Mouse (Mus musculus) kidney, postnatal 25 days (tissue): ENCODE measurements at regions not wholly inside any gene's neighbourhood (a gene's known extent, or its start where the extent isn't known, plus 50 kb on each side); places are given as distances from the start of the nearest gene placed in this dataset.
"Not testable (repeated sequence)": the region's sequence is repeated elsewhere in the genome, so short reads cannot be mapped to it uniquely, and the experiment has no call there.

Experiments
- DNase-seq, 2 experiments: peaks; one replicate each; pipeline ENCODE4 v3.0.0; 2021; ENCODE audit warnings: mixed read lengths in 2 of 2

DNA sequence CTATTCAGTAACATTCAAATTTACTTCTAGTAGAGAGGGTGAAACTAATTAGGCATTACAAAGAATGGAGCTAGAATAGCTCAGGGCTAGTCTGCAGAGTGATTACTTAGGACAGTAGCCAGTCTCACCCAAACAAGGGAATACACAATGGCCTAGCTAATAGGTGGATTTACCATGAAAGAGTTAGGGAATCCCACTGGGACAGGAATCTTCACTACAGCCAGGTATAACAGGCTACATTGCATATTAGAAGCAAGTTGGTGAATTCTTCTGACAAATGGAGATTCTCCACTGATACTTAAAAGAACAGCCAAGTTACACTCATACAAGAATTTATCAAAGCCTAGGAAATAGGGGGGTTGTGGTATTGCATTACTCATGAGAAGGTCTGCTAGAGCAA is 670.2 kb upstream of the Chrm3 start:
- not testable (repeated sequence) for DNase-seq

DNA sequence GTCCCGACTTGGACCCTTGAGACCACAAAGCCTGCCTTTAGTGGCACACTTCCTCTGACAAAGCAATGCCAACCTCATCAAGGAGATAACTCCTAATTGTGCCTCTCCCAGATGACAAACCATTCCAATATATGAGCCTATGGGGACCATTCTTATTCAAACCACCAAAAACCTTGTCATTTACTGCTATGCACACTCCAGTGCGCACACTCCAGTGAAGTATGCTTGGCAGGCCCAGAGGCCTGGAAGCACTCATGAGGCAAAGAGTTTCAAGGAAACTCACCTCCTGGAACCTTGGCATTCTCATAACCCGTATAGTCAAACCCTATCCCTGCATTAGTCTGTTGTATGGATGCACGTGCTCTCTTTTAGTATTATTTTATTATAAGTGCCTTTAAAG is 669.7 kb upstream of the Chrm3 start:
- DNase-seq: no peak

DNA sequence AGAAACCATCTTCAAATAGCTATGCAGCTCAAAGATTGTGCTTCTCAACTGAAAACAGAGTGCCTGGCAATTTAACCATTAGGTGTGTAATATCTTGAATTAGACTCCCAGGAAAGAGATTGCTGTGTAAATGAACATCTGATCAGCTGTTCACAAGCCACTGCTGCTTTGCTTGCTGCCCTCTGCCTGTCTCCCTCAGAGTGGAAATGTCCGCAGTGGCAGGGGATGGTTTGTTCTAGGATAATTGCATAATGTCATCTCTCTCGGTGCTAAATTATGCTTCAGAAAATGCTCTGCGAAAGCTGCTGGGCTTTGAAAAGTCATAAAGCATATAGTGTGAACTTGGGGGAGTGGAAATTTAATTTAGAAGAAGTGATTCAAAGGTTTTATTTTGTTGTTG is 665.3 kb upstream of the Chrm3 start:
- DNase-seq: no peak

DNA sequence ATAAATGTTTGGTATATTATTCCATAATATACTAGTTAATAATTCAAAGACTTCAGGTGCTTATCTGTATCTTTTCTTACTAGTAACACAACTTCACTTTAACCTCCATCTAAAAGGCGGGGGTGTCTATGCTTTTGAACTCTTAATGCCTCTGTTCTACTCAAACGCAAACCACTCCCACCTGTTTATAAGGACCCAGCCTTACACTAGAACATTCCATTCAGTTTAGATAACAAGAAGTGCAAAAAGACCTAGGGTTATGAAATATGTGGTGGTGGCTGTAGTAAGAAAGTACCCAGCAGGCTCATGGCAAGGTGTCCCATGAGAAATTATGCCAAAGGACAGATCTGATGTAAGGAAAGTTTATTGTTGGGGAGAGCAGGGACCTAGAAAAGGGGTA is 663.8 kb upstream of the Chrm3 start:
- no peak for DNase-seq

- DNase-seq: no peak
Measured at GRCm38 (mm10) chr13:11017584-11017983, 656.9 kb upstream of the Chrm3 start.

DNA sequence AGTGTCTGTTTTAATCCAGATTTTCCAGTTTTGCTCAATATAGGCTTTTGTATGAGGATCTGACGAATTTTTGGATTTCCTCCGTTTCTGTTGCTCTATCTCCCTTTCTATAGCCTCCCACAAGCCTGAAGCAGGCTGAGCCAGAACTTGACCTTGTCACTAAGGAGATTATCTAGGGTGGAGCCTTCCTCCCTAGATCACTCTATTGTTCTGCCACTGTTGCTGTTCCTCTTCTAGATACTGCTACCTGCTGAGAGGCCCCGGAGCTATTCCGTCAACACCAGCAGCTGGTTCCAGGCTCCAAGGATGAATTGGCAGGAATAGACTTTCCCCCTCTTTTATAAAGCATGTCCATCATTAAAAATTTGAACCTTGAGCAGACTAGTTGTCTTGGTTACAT is 644.7 kb upstream of the Chrm3 start:
- no peak for DNase-seq

DNA sequence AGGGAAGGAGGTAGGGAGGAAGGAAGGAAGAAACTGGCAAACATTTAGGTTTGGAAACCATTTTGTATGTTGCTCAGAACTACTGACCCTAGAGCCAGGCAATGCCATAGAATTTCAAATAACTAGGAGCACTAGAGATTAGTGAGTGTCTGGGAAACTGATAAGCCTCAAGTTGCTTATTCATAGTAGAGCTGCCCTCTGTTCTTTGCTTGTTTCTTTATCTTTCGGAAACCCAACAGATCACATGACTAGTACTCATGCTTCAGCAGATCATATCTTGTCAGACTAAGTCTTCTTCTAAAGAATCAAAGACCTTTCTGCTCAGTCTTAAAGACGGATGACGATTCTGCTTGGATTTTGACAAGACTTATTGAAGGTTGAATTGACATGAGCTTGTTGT is 630.5 kb upstream of the Chrm3 start:
- DNase-seq: no peak

DNA sequence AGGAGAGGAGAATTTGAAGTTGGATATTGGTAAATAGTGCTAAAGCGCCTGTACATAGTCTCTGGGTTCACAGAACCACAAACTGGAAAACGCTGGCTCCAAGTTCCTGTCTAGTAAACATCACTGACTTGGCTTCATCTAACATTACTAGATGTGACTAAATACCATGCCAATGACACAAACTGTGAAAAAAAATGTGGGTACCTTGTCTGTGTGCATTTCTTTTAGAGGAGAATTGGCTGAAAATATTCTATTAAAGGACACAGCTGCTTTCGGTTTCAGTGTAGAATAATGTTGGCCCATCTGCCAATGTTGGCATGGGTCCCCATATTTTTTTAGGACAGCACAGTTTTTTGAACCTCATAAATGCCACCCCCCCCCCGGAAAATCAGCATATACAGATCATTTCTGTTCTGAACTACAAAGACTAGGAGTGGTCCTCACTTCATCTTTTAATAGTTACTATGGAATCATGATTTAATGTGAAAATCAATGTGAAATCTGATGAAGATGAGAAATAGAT is 629.9 kb upstream of the Chrm3 start:
- no peak for DNase-seq

DNA sequence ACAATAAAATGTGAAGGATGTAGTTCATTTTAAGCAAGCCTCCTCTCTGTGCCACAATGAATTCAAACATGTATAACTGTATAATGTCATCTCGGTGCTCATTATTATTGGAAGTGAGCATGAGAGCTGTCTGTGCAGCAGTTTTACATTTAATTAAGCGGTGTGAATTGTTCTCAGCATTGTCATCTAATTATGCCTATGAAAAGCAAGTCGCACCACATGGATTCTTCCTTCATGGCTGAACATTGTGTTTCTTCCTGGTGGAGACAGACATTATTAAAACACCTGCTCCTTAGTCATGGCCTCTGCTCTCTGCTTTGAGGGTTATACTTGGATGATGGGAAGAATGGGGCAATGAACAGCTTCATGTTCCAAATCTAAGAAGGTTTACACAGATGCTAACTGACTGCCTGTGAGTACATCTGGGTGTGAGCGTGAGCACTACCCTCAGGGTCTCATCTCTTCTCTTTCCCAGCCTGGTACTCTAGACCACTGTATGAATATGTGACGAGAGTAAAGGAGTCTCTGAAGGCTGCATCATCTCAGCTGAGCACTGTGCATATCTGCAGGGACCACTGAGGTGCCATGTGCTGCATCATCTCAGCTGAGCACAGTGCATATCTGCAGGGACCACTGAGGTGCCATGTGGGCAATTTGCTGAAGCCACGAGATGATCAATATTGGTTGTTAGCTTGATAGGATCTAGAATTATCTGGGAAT is 628.6 kb upstream of the Chrm3 start:
- DNase-seq: no peak

DNA sequence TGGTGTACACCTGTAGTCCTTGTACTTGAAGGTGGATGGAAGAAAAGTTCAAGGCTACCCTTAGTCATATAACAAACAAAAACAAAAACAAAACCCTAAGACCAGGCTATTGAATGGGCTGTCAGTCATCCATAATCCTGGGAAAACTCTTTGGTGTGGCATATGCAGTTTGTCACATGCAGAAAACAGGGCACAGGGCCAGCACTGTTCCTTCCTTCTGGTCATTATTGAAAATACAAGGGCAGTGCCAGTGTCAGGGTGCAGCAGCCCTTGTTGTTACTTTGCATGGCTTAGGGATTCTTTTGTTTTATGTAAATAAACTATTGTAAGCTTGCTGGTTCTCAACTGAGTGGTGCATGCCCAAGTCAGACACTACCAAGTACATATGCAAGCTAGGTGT is 623.1 kb upstream of the Chrm3 start:
- DNase-seq: no peak

DNA sequence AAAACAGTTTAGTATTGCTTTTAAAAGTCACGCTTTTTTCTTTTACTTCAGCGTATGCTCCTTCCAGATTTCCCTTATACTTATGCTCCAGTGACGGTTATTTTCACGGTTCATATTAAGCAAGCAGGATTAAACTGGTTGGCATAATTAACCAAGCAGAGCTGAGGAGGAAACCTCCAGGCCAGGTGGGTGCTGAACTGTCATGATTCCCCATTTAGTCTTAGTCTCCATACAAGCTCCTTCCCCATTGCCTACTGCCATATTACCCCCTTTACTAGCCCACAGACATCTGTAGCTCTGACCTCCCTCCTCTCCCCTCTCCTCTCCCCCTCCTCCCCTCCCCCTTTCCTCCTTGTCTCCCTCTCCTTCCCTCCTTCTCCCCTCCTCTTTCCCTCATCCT is 621.9 kb upstream of the Chrm3 start:
- DNase-seq: no peak

DNA sequence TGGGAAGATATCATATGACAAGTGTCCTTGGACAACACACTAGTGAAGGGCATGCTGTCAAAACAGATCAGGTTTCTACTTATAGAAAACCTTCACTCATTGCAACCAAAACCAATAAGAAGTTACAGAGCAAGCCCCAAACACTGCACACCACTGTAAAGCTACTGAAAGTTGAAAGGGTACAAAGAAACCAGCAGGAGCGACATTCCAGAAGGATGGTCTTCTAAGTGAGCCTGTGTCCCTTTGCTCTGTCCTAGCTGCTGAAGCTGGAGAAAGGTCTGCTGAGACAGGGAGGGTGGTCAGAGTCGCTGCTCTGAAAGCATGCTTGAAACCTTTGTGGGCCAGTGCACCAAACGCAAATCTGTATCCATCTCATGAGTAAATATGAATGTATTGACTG is 611.3 kb upstream of the Chrm3 start:
- no peak for DNase-seq

GRCm38 (mm10) chr13:10970721-10971120 is 610.1 kb upstream of the Chrm3 start:
- DNase-seq: no peak

- no peak for DNase-seq
Measured at GRCm38 (mm10) chr13:10952923-10953322, 592.3 kb upstream of the Chrm3 start.

- not testable (repeated sequence) for DNase-seq
Measured at GRCm38 (mm10) chr13:10950658-10951057, 590.0 kb upstream of the Chrm3 start.

GRCm38 (mm10) chr13:10947398-10947797 is 586.8 kb upstream of the Chrm3 start:
- DNase-seq: no peak

- no peak for DNase-seq
Measured at GRCm38 (mm10) chr13:10943877-10944276, 583.2 kb upstream of the Chrm3 start.

DNA sequence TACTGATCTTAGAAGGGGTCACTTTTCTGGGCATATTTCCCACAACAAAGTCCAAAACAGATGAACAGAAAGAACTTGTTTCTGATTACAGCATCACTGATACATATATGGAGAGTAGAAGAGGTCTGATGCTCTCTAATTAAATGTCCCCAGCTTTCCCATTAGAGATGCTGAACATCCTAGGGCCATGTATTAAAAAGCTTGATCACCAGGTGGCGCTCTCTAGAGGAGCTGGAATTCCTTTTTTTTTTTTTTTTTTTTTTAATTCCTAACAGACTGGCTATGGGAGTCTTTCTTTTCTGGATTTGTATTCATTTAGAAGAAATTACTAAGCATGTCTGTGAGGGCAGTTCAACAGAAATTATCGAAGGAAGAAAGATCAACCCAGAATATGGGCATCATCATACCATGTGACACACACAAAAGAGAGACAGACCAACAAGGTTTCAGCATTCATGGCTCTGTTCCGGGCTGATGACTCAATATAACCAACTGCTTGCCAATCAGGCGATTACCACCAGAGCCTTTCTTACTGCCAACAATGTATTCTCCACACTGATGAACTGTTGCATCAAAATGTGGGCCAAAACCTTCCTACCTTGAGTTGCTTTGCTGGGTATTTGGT is 581.5 kb upstream of the Chrm3 start:
- peak in 1 of 2 experiments; percentile 61 for DNase-seq

DNA sequence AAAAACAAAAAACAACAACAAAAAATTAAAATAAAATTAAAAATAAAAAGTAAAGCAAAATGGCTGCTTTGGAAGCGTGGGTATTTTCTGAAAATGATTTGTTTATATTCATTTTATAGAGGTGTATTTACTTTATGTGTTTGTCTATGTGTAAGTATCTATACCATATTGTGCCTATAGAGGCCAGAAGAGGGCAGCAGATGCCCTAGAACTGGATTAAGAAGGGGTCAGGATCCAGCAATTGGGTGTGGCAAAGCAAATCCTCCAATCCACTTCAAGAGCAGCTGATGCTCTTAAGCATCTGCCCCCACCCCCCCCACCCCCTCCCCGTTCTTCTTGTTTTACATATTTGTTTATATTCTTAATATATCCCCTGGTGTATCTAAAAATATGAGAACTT is 577.6 kb upstream of the Chrm3 start:
- DNase-seq: no peak

DNA sequence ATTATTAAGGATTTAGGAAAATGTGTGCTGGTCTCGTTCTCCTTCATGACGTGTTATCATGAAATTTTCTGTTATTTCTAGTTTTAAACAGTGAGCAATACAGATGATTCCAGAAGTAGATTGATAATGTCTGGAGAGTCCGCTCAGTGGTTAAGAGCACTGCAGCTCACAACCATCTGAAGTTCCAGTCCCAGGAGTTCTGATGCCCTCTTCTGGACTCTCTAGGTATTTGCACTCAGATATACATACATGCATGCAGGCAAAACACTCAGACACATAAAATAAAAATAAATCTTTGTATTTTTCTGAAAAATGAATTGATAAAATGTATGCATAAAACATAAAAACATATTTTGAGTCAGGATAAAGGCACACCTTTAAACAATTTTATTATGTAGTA is 570.1 kb upstream of the Chrm3 start:
- no peak for DNase-seq

DNA sequence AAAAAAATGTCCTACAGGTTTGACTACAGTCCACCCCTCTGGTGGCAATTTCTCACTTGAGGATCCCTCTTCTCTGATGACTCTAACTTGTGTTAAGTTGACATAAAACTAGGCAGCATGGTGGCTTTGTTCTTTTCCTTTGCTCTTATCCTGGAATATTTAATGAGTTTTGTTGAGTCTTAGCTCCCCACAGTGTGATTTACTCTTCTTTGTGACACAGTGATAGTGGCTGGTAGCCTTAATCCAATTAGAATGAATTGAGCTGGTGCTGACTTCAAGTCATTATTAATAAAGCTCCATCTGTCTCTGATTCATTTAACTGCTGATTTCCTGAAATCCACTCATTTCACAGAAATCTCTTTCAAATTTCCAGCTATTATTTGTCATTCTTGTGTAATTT is 553.7 kb upstream of the Chrm3 start:
- no peak for DNase-seq

DNA sequence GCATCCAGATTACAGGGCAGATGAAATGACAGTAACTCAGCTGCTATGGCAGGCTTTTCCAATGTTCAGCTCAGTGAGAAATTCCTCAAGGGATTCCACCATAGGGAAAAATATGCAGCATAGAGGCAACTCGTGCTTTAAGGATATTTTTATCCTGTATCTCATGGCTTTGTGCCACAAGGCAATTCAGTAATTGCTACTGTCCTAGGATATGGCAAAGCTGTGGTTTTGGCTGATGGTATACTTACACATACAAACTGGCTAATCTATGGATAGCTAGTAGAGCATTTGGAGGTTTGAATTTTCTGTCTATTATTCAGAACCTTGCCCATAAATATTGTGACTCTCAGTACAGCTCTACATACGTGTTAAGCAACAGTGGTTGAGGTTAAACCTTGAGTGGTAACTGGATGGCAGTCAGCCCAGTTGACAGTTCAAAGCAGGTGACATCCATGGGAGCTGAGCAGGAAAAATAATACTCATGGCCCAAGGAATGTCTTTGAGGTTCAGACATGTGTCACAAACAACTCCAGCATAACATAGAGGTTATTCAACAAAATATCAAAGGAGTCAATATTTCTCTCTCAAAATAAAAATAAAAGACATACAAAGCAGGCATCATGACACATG is 548.6 kb upstream of the Chrm3 start:
- no peak for DNase-seq

GRCm38 (mm10) chr13:10867864-10868263 is 507.2 kb upstream of the Chrm3 start:
- no peak for DNase-seq

DNA sequence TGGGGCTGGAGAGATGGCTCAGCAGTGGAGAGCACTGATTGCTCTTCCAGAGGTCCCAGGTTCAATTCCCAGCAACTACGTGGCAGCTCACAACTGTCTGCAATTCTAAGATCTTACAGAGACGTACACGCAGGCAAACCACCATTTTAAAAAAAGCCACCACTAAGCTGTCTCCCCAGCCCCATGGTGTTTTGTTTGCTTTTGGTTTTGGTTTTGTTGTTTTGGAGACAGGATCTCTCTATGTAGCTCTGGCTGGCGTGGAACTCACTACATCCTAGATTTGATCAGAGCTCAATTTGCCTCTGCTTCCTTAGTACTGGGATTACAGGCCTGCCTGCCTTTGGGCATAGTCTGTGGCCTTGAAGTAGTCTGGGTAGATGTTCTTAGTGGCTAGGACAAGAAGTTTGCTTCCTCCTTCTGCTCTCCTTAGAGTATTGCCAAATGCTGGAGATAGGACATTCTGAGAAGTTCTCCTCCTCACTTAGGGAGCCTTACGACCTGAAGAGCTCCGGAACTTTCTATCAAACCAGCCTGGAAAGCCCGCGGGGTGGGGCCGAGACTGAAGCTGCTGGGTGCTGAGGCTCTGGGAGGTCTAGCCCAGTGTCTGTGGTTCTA is 495.4 kb upstream of the Chrm3 start:
- not testable (repeated sequence) for DNase-seq
